Mouse (Mus musculus): ENCODE results near the gene Tap1. TPM values are rescaled to one million over a fixed set of nuclear protein-coding genes. Genes with fewer than 3 reads are reported as not detected.

The Tap1 gene
- polyA plus RNA-seq (2012), result 141 TPM in 2 replicates

DNA sequence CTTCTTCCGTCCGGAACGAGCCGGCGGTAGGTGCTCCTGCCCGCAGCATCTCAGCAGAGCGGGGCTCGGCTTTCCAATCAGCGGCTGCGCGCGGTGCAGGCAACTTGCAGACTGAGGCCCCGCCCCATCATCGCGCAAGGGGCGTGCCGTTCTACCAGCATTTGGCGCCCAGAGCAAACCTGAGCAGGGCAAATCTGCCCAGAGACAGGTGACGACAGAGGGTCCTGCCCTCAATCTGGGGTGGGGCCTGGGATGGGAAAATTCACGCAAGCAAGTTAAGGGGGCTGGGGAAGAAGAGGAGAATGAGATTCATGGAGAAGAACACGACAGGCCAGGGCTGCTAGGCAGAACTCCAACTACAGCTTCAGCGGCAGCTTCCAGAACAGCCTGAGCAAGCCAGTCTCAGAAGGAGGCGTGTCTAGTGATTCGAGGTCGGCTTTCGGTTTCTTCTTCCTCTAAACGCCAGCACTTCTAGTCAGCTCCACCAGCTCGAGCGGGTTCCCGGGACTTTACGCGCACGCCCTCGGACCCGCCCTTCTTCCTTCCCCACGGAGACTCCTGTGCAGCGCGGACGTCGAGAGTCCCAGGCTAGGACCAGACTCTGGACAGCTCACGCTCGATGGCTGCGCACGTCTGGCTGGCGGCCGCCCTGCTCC is at the start of gene Tap1, which contains the start of gene Psmb9:
Tap1 (plus strand) TSS at position 293 of the 656 bp plus-strand sequence.
Psmb9 (minus strand) TSS at position 504 of the 656 bp plus-strand sequence.

DNA sequence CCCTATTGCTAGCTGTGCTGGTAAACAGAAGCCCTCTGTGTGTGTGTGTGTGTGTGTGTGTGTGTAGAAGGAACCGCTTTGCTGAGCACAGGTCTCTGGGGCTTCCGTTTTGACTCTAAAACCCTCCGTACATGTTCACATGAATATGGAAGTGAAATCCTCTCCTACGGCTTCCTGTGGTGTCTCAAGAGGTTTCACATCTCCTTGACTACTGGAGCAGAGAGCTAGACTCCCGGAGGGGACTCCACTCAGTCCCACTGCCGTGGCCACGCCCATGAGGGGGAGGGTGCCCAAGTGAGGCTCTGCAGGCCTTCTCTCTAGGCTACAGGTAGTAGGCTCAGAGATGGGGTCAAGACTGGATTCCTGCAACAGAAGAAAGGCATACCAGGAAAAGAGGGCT is 44.3 kb upstream of the Tap1 start, which contains the start of gene H2-DMb2:
H2-DMb2 (plus strand) TSS at position 275 of the 400 bp plus-strand sequence.

DNA sequence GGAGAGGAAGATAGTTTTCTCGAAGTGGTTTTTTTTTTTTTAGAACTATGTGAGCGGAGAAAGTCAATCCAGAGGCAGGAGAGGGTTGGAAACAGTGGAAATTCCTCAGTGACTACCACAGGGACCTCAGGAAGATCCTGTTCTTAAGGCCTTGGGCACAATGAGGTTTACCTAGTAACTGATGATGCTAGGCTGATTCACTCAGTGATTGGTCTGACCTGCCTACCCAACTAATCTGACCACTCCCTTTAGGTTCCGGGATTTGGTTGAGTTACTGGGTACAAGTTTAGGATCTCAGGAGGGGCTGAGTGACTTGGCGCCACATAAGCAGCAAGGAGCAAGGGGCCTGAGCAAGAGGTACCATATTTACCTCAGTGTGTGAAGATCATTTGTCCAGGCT is 34.4 kb upstream of the Tap1 start, which contains the start of gene H2-DMb1:
H2-DMb1 (plus strand) TSS at position 150 of the 400 bp plus-strand sequence.

DNA sequence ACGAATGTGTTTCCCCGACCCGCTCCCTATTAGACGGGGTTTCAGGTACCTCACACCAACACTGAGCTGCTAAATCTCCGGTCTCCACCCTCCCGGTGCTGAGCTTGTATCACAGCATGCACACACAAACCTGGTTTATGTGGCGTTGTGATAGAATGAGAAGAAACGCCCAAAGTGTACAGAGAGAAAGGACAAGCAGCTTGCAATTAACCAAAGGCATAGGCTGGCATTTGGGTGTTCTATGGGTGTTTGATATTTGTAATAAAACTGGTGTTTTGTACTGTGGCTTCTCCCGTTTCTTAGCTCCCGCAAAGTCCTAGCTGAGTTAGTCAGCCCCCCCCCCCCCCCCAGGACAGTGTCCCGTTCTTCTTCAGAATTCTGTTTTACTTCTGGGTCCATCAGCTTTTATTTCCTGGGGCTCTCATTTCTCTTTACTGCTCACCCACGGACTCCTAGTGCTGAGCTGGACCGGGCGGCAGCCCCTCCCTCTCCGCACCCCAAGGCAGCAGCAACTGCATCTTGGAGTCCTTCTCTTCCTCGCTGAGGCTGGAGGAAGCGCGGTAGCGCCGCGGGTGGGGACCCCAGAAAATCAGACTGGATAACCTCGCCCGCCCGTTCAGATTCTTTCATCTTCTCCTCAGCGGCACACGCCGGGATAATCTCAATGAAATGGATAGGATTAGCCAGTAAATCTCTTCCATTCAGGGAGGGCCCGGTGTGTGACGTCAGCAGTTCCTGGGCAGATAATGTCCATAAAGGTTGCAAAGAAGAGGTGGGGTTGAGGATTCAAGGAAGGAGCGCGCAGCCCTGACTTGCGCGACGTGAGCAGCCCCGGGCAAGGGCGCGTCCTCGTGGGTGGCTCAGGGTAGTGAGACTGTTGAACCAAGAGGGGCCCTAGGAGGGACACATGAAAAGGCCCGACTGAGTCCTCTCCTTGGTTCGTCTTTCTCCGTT is 9.9 kb downstream of the Tap1 start, which contains the start of gene Psmb8:
Psmb8 (plus strand) TSS at position 781 of the 954 bp plus-strand sequence.

DNA sequence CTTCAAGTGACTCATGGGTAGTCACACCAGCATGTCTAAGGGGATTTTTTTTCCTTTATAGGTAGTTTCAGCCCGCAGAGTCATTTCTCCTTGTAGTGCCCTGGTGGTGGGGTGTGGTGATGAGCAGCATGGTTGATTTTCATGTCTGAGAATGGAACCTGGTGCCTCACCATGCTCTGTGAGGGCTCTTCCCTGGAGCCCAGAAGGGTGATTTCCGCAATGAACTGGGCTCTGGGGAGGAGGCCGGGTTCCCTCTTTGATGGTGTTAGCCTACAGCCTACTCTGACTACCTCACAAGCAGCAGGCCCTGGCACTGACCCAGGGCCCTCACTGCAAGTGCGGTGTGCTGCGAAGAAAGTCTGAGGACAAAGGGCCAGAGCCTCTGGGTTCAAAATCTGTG is 16.1 kb downstream of the Tap1 start, which contains the start of gene Tap2:
Tap2 (plus strand) TSS at position 84 of the 400 bp plus-strand sequence.

DNA sequence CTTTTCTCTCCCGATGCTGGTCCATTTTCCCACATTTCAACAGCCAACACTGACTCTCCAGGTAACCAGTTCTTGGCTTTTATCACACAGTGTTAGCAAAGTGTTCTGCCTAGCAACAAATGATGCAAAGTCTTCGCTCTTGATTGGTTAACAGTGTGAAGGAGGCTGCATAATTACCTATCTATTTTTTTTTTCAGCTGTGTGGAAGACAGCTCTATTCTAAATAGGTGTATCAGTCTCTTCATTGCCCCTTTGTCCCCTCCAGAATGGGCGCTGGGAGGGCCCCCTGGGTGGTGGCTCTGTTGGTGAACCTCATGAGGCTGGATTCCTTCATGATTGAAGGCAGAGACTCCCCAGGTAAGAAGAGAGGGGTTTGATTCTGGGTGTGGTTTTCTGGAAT is 51.4 kb downstream of the Tap1 start, which contains the start of gene H2-Ob:
H2-Ob (plus strand) TSS at position 198 of the 400 bp plus-strand sequence.

Other genes with a start within 250 kb of the Tap1 start
- gene Pfdn6, start 247.2 kb upstream of the Tap1 start, polyA plus RNA-seq (2012), result 332 and 390 TPM in 2 replicates
- gene Wdr46, start 246.9 kb upstream of the Tap1 start, polyA plus RNA-seq (2012), result 131 and 141 TPM in 2 replicates
- gene B3galt4, start 236.1 kb upstream of the Tap1 start, polyA plus RNA-seq (2012), result 12.5 and 21.8 TPM in 2 replicates
- 45.7 and 47.0 TPM in 2 replicates for gene Vps52, start 231.7 kb upstream of the Tap1 start, polyA plus RNA-seq (2012)
- 788 and 958 TPM in 2 replicates for gene Rps18, start 231.6 kb upstream of the Tap1 start, polyA plus RNA-seq (2012)
- gene H2-K1, start 187.2 kb upstream of the Tap1 start, polyA plus RNA-seq (2012), result 2,707 and 3,834 TPM in 2 replicates
- gene Ring1, start 162.9 kb upstream of the Tap1 start, polyA plus RNA-seq (2012), result 50.5 and 69.1 TPM in 2 replicates
- gene H2-Ke6, start 159.5 kb upstream of the Tap1 start, polyA plus RNA-seq (2012), result 73.4 and 93.4 TPM in 2 replicates
- 124 and 129 TPM in 2 replicates for gene Slc39a7, start 155.9 kb upstream of the Tap1 start, polyA plus RNA-seq (2012)
- 259 and 275 TPM in 2 replicates for gene Rxrb, start 155.7 kb upstream of the Tap1 start, polyA plus RNA-seq (2012)
- gene Col11a2, start 148.1 kb upstream of the Tap1 start, polyA plus RNA-seq (2012), result 18.1 and 22.9 TPM in 2 replicates
- gene H2-Oa, start 95.2 kb upstream of the Tap1 start, polyA plus RNA-seq (2012), result 18.9 and 21.5 TPM in 2 replicates
- gene H2-DMa, start 68.0 kb upstream of the Tap1 start, polyA plus RNA-seq (2012), result 87.7 and 91.4 TPM in 2 replicates
- gene Brd2, start 64.9 kb upstream of the Tap1 start, polyA plus RNA-seq (2012), result 509 and 540 TPM in 2 replicates
- gene H2-DMb2, start 44.2 kb upstream of the Tap1 start, polyA plus RNA-seq (2012), result 3.6 and 4.5 TPM in 2 replicates
- gene H2-DMb1, start 34.5 kb upstream of the Tap1 start, polyA plus RNA-seq (2012), result 42.5 and 51.0 TPM in 2 replicates
- 78.2 and 85.0 TPM in 2 replicates for gene Psmb9, start 211 bp downstream of the Tap1 start, polyA plus RNA-seq (2012)
- gene Psmb8, start 10.2 kb downstream of the Tap1 start, polyA plus RNA-seq (2012), result 393 and 403 TPM in 2 replicates
- gene Tap2, start 16.0 kb downstream of the Tap1 start, polyA plus RNA-seq (2012), result 218 and 296 TPM in 2 replicates
- gene H2-Ob, start 51.4 kb downstream of the Tap1 start, polyA plus RNA-seq (2012), result 10.4 and 14.9 TPM in 2 replicates
- 360 and 375 TPM in 2 replicates for gene H2-Ab1, start 70.1 kb downstream of the Tap1 start, polyA plus RNA-seq (2012)
- gene H2-Aa, start 100.3 kb downstream of the Tap1 start, polyA plus RNA-seq (2012), result 31.4 and 35.0 TPM in 2 replicates
- gene H2-Eb1, start 118.3 kb downstream of the Tap1 start, polyA plus RNA-seq (2012), result 53.5 and 61.7 TPM in 2 replicates
- gene H2-Eb2, start 138.1 kb downstream of the Tap1 start, polyA plus RNA-seq (2012), result 0.03 TPM in 1 of 2 replicates, not detected in the other
- 0.02 TPM in 1 of 2 replicates, not detected in the other for gene Btnl2, start 167.3 kb downstream of the Tap1 start, polyA plus RNA-seq (2012)
- gene Btnl1, start 189.6 kb downstream of the Tap1 start, polyA plus RNA-seq (2012), result not detected in 2 replicates
- 0.09 and 0.53 TPM in 2 replicates for gene BC051142, start 211.3 kb downstream of the Tap1 start, polyA plus RNA-seq (2012)

Measured in megakaryocyte-erythroid progenitor cell, adult 5 weeks (primary cell).